Mouse (Mus musculus) embryonic facial prominence, embryonic 12.5 days (tissue): Measurements from ENCODE around the gene Txndc11. TPM values are rescaled to one million over a fixed set of nuclear protein-coding genes. Genes with fewer than 3 reads are reported as not detected.

Experiments used
- ATAC-seq: fragments of 200-750 bp; cut with Nextera tagmentation; 2 replicates; pipeline ENCODE4 v1.8.0; 2017; ENCODE audit not compliant: insufficient number of reproducible peaks, insufficient read depth, low FRiP score, low TSS enrichment
- H3K27ac ChIP-seq: fragments of 300-500 bp; sonication (generic); 2 replicates; pipeline ENCODE4 v1.5.1; 2016; ENCODE audit warnings: mild to moderate bottlenecking
- H3K27me3 ChIP-seq: fragments of 300-500 bp; sonication (generic); 2 replicates; pipeline ENCODE4 v1.6.1; 2016; ENCODE audit warnings: mild to moderate bottlenecking, moderate library complexity
- H3K36me3 ChIP-seq: fragments of 300-500 bp; sonication (generic); 2 replicates; pipeline ENCODE4 v1.6.1; 2016; ENCODE audit warnings: mild to moderate bottlenecking
- H3K4me1 ChIP-seq: fragments of 300-500 bp; sonication (generic); 2 replicates; pipeline ENCODE4 v1.6.1; 2016
- H3K4me2 ChIP-seq: fragments of 300-500 bp; sonication (generic); replicated peaks from 2 replicates; pipeline ENCODE4 v1.6.1; 2016; ENCODE audit warnings: mild to moderate bottlenecking, moderate library complexity
- H3K4me3 ChIP-seq: fragments of 300-500 bp; sonication (generic); 2 replicates; pipeline ENCODE4 v1.5.1; 2016; ENCODE audit warnings: mild to moderate bottlenecking
- H3K9ac ChIP-seq: fragments of 300-500 bp; sonication (generic); 2 replicates; pipeline ENCODE4 v1.6.1; 2016; ENCODE audit warnings: mild to moderate bottlenecking, moderate library complexity
- H3K9me3 ChIP-seq: fragments of 300-500 bp; sonication (generic); 2 replicates; pipeline ENCODE4 v1.6.1; 2016; ENCODE audit warnings: mild to moderate bottlenecking, moderate library complexity
- WGBS: fragments of 180-500 bp; shearing (Covaris S2); methylation state at CpG from one replicate; pipeline ENCODE4 v1.1.7; 2016; 5-methylcytosine and 5-hydroxymethylcytosine counted together
- polyA plus RNA-seq: library from polyadenylated mRNA; unstranded; fragments of >200 nt; fragmentation: Nextera tagmentation; extraction: Ambion mirVana; gene quantifications from 2 replicates; pipeline ENCODE4 v1.2.1, GENCODE M21; 2016

Gene Txndc11
- polyA plus RNA-seq, 1 experiment from 2014 or later: 41.7 TPM

- no peak for ATAC-seq
- Histone ChIP-seq H3K27ac (peak overlapping the region; percentile 85), H3K4me1 (peaks cover 30% of the 10 kb centered on the region), H3K4me3 (no peak overlapping the region), H3K36me3 (no peaks in the 10 kb centered on the region), H3K9ac (peak overlapping the region; percentile 42), H3K4me2 (no peak overlapping the region; the same call in 1 of the 2 replicates), H3K27me3 (no peaks in the 10 kb centered on the region), H3K9me3 (no peaks in the 10 kb centered on the region)
- 21% methylated on average over 13 of the region's 13 CpGs for WGBS
These were observed 71.4 kb downstream of the Txndc11 start for GRCm38 (mm10) chr16:11062794-11063721.

- no peak within 1 kb of the TSS for H3K4me3 ChIP-seq
- peaks cover 22% of the 10 kb centered on the region for H3K4me1 ChIP-seq
- 84% methylated on average over 4 of the region's 4 CpGs for WGBS
- ATAC-seq: no peak
- no peaks in the 10 kb centered on the region for H3K9me3 ChIP-seq
- no peaks in the 10 kb centered on the region for H3K36me3 ChIP-seq
- no peak within 1 kb of the TSS for H3K9ac ChIP-seq
- H3K27me3 ChIP-seq: no peaks in the 10 kb centered on the region
- no peak within 1 kb of the TSS for H3K27ac ChIP-seq
- no peak within 1 kb of the TSS for H3K4me2 ChIP-seq
These were observed 73.8 kb downstream of the Txndc11 start, which contains the start of gene Snn for GRCm38 (mm10) chr16:11060645-11061044. Gene Snn (plus strand): TSS chr16:11060945.

DNA sequence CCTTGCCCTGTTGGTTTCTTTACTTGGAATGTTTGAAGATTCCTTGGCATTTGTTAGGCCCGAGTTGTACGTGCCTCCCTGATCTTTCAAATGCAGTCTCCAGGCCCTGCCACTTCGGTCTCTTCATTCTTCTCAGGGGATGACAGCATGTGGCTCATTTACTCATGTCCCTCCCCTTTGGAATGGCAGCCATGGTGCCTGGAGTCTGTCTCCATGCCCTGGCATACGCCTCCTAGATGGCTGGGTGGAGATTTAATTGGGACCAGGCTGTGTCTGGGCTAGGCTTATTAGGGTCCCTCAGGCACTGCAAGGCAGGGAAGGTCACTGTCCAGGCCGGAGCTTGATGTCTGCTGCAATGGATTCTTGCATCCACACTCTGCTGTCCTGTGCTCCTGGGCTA lies 78.5 kb downstream of the Txndc11 start:
- Histone ChIP-seq H3K4me1 (no peaks in the 10 kb centered on the region), H3K9ac (no peak overlapping the region), H3K4me2 (no peak overlapping the region), H3K27ac (no peak overlapping the region), H3K9me3 (no peaks in the 10 kb centered on the region), H3K27me3 (no peaks in the 10 kb centered on the region), H3K4me3 (no peak overlapping the region), H3K36me3 (no peaks in the 10 kb centered on the region)
- 55% methylated on average over 5 of the region's 5 CpGs for WGBS
- ATAC-seq: no peak

DNA sequence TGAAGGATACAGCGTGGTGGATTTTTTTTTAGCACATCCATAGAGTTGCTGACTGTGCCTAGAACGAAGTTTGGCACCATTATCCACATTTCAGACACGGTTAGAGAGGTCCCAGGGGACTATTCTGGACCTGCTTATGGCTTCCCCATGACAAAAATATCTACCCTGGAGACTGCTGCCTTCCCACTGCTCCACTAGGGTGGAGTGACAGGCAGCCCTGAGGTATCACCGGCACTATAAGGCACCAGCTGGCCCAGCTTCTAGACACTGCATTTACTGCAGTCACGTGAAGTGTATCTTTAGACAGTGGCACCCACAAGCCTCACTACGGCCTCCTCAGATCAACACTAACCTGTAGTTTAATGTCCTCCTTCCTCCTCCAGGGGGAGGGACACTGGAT lies 79.6 kb downstream of the Txndc11 start:
- no peak overlapping the region for H3K4me3 ChIP-seq
- no peak overlapping the region for H3K9ac ChIP-seq
- no peak overlapping the region for H3K27ac ChIP-seq
- H3K4me1 ChIP-seq: no peaks in the 10 kb centered on the region
- H3K27me3 ChIP-seq: no peaks in the 10 kb centered on the region
- ATAC-seq: no peak
- H3K4me2 ChIP-seq: no peak overlapping the region
- no peaks in the 10 kb centered on the region for H3K9me3 ChIP-seq
- no peaks in the 10 kb centered on the region for H3K36me3 ChIP-seq
- WGBS: 87% methylated on average over 6 of the region's 6 CpGs

DNA sequence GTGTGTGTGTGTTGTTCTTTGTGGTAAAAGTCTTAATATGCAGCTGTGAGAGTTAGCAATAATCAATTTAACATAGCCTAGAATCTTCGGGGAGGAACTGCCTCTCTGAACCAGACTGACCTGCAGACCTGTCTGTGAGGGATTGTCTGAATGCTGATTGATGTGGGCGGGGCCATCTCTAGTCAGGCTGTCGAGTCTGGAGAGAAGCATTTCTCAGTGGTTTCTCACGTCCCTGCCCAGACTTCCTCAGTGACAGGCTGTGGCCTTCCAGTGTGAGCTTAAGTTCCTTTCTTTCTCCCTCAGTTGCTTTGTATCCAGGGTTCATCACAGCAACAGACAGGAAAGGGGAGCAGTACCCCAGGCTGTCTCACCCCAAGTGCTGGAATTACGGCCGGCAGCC lies 80.0 kb downstream of the Txndc11 start:
- Histone ChIP-seq H3K9ac (no peak overlapping the region), H3K36me3 (no peaks in the 10 kb centered on the region), H3K4me3 (no peak overlapping the region), H3K4me1 (no peaks in the 10 kb centered on the region), H3K9me3 (no peaks in the 10 kb centered on the region), H3K27me3 (no peaks in the 10 kb centered on the region), H3K27ac (no peak overlapping the region), H3K4me2 (no peak overlapping the region)
- 74% methylated on average over 6 of the region's 6 CpGs for WGBS
- ATAC-seq: no peak

DNA sequence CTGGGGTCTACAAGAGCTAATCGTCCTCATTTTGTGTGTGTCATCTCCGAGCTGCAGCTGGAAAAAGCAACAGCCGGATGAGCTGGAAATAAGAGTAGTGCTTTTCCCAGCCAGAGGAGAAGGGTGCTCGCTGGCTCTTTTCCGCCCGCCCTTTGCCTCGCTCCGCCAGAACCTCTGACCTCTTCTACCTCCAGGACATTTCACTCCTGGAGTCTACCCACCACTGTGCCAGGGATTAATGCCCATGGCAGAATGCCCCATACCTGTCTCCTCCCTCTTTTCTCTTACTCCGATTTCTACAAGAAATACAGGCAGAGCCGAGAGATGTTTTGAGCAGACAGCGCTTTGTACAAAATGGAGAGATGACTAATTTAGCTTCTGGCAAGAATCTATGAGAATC lies 83.3 kb downstream of the Txndc11 start:
- H3K4me3 ChIP-seq: no peak overlapping the region
- 87% methylated on average over 11 of the region's 11 CpGs for WGBS
- ATAC-seq: no peak

GRCm38 (mm10) chr16:11050226-11050625 lies 84.2 kb downstream of the Txndc11 start:
- Histone ChIP-seq H3K4me2 (no peak overlapping the region), H3K27ac (no peak overlapping the region), H3K4me1 (no peaks in the 10 kb centered on the region), H3K36me3 (no peaks in the 10 kb centered on the region), H3K4me3 (no peak overlapping the region), H3K27me3 (no peaks in the 10 kb centered on the region), H3K9me3 (no peaks in the 10 kb centered on the region), H3K9ac (no peak overlapping the region)
- WGBS: 89% methylated on average over 2 of the region's 2 CpGs
- no peak for ATAC-seq

More for the DNA sequence above, 83.3 kb downstream of the Txndc11 start:
- no peaks in the 10 kb centered on the region for H3K4me1 ChIP-seq
- H3K9me3 ChIP-seq: no peaks in the 10 kb centered on the region
- no peak overlapping the region for H3K9ac ChIP-seq
- H3K27me3 ChIP-seq: no peaks in the 10 kb centered on the region
- H3K36me3 ChIP-seq: no peaks in the 10 kb centered on the region
- no peak overlapping the region for H3K27ac ChIP-seq
- H3K4me2 ChIP-seq: no peak overlapping the region

GRCm38 (mm10) chr16:11047130-11047529 lies 87.3 kb downstream of the Txndc11 start:
- no peaks in the 10 kb centered on the region for H3K4me1 ChIP-seq
- H3K27ac ChIP-seq: no peak overlapping the region
- no peak overlapping the region for H3K4me3 ChIP-seq
- no peak for ATAC-seq
- no peaks in the 10 kb centered on the region for H3K9me3 ChIP-seq
- no peaks in the 10 kb centered on the region for H3K27me3 ChIP-seq
- no peaks in the 10 kb centered on the region for H3K36me3 ChIP-seq
- H3K4me2 ChIP-seq: no peak overlapping the region
- 83% methylated on average over 7 of the region's 7 CpGs for WGBS
- H3K9ac ChIP-seq: no peak overlapping the region

GRCm38 (mm10) chr16:11046437-11046836 lies 88.0 kb downstream of the Txndc11 start:
- H3K9me3 ChIP-seq: no peaks in the 10 kb centered on the region
- H3K4me2 ChIP-seq: no peak overlapping the region
- no peak overlapping the region for H3K9ac ChIP-seq
- 86% methylated on average over 7 of the region's 7 CpGs for WGBS
- ATAC-seq: no peak; the same call in 1 of the 2 replicates
- H3K27ac ChIP-seq: no peak overlapping the region
- H3K36me3 ChIP-seq: no peaks in the 10 kb centered on the region
- H3K4me1 ChIP-seq: no peaks in the 10 kb centered on the region
- H3K4me3 ChIP-seq: no peak overlapping the region
- no peaks in the 10 kb centered on the region for H3K27me3 ChIP-seq

GRCm38 (mm10) chr16:11043239-11043638 lies 91.2 kb downstream of the Txndc11 start:
- H3K4me2 ChIP-seq: no peak overlapping the region
- H3K27ac ChIP-seq: no peak overlapping the region
- no peaks in the 10 kb centered on the region for H3K4me1 ChIP-seq
- H3K36me3 ChIP-seq: no peaks in the 10 kb centered on the region
- H3K4me3 ChIP-seq: no peak overlapping the region
- H3K9ac ChIP-seq: no peak overlapping the region
- ATAC-seq: no peak
- 76% methylated on average over 5 of the region's 5 CpGs for WGBS
- H3K9me3 ChIP-seq: no peaks in the 10 kb centered on the region
- H3K27me3 ChIP-seq: no peaks in the 10 kb centered on the region

GRCm38 (mm10) chr16:11040603-11041002 lies 93.8 kb downstream of the Txndc11 start:
- Histone ChIP-seq H3K4me2 (no peak overlapping the region), H3K4me3 (no peak overlapping the region), H3K36me3 (no peaks in the 10 kb centered on the region), H3K27ac (no peak overlapping the region), H3K9me3 (no peaks in the 10 kb centered on the region), H3K27me3 (no peaks in the 10 kb centered on the region), H3K9ac (no peak overlapping the region), H3K4me1 (no peaks in the 10 kb centered on the region)
- no peak for ATAC-seq
- 63% methylated on average over 2 of the region's 2 CpGs for WGBS

GRCm38 (mm10) chr16:11035790-11036431 lies 98.5 kb downstream of the Txndc11 start:
- no peak overlapping the region for H3K9ac ChIP-seq
- H3K4me1 ChIP-seq: no peaks in the 10 kb centered on the region
- H3K9me3 ChIP-seq: no peaks in the 10 kb centered on the region
- no peak for ATAC-seq
- H3K36me3 ChIP-seq: no peaks in the 10 kb centered on the region
- 24% methylated on average over 15 of the region's 15 CpGs for WGBS
- no peaks in the 10 kb centered on the region for H3K27me3 ChIP-seq
- no peak overlapping the region for H3K4me3 ChIP-seq
- no peak overlapping the region for H3K4me2 ChIP-seq
- H3K27ac ChIP-seq: no peak overlapping the region
